Mouse (Mus musculus) liver, embryonic 13.5 days (tissue): ENCODE results near the gene Hes5. TPM values are rescaled to one million over a fixed set of nuclear protein-coding genes. Genes with fewer than 3 reads are reported as not detected.
A peak's percentile ranks its signal among the peaks of the same experiment; 100 is the strongest.

Experiments
- ATAC-seq: fragments of 200-750 bp; cut with Nextera tagmentation; 2 replicates; pipeline ENCODE4 v1.8.0; 2017; ENCODE audit warnings: low read depth, mild to moderate bottlenecking, moderate number of reproducible peaks, moderate library complexity
- DNase-seq: peaks from one replicate; pipeline ENCODE4 v3.0.0; 2022
- H3K27ac ChIP-seq: fragments of 300-500 bp; sonication (generic); 2 replicates; pipeline ENCODE4 v1.5.1; 2015; ENCODE audit warnings: moderate library complexity, mild to moderate bottlenecking, inconsistent platforms
- H3K27me3 ChIP-seq: fragments of 300-500 bp; sonication (generic); 2 replicates; pipeline ENCODE4 v1.6.1; 2015; ENCODE audit warnings: mild to moderate bottlenecking, inconsistent platforms
- H3K36me3 ChIP-seq: fragments of 300-500 bp; sonication (generic); 2 replicates; pipeline ENCODE4 v1.6.1; 2015; ENCODE audit warnings: mild to moderate bottlenecking, inconsistent platforms
- H3K4me1 ChIP-seq: fragments of 300-500 bp; sonication (generic); replicated peaks from 2 replicates; pipeline ENCODE4 v1.6.1; 2015; ENCODE audit warnings: inconsistent platforms
- H3K4me2 ChIP-seq: fragments of 300-500 bp; sonication (generic); 2 replicates; pipeline ENCODE4 v1.6.1; 2015; ENCODE audit warnings: inconsistent platforms, mild to moderate bottlenecking, moderate library complexity
- H3K4me3 ChIP-seq: fragments of 300-500 bp; sonication (generic); replicated peaks from 2 replicates; pipeline ENCODE4 v1.5.1; 2015; ENCODE audit warnings: mild to moderate bottlenecking, inconsistent platforms
- H3K9ac ChIP-seq: fragments of 300-500 bp; sonication (generic); 2 replicates; pipeline ENCODE4 v1.6.1; 2015; ENCODE audit warnings: mild to moderate bottlenecking, inconsistent platforms
- H3K9me3 ChIP-seq: fragments of 300-500 bp; sonication (generic); replicated peaks from 2 replicates; pipeline ENCODE4 v1.6.1; 2016; ENCODE audit warnings: inconsistent platforms
- WGBS: fragments of 180-500 bp; shearing (Covaris S2); methylation state at CpG from one replicate; pipeline ENCODE4 v1.1.7; 2015; ENCODE audit not compliant: insufficient replicate concordance; 5-methylcytosine and 5-hydroxymethylcytosine counted together
- polyA plus RNA-seq: library from polyadenylated mRNA; unstranded; fragments of >200 nt; fragmentation: Nextera tagmentation; extraction: Ambion mirVana; gene quantifications from 2 replicates; pipeline ENCODE4 v1.2.1, GENCODE M21; 2015

Hes5 gene
- polyA plus RNA-seq, 1 experiment from 2014 or later, result 0.23 TPM

GRCm38 (mm10) chr4:154958171-154958570 lies 2.6 kb upstream of the Hes5 start:
- DNase-seq, result no peak
- peak overlapping the region; percentile 24 for H3K4me2 ChIP-seq
- H3K9ac ChIP-seq, result no peak overlapping the region
- 4% methylated on average over 15 of the region's 15 CpGs for WGBS
- H3K27me3 ChIP-seq, result peaks cover 100% of the 10 kb centered on the region
- no peak for ATAC-seq
- H3K4me3 ChIP-seq, result no peak overlapping the region; the same call in 1 of the 2 replicates
- no peaks in the 10 kb centered on the region for H3K9me3 ChIP-seq
- no peaks in the 10 kb centered on the region for H3K36me3 ChIP-seq
- peaks cover 31% of the 10 kb centered on the region for H3K4me1 ChIP-seq
- no peak overlapping the region for H3K27ac ChIP-seq

DNA sequence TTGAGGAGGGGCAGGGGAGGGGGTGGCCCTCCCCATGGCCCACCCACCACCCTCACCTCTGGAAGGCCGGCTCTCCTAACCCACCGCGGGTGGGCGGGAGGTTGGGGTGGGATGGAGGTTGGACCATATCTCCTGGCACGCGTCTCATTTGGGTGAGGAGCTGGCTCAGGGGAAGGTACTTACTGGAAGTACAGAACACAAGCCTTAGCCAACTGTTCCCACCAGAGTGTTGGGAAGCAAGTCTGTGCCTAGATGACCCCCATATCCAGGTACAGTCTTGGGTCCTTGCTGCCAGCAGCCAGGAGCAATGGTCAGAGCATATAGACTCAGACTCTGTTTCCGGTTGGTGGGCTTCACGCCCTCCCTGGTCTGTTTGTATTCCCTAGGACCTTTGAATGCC lies 2.1 kb upstream of the Hes5 start:
- H3K4me3 ChIP-seq, result no peak overlapping the region

GRCm38 (mm10) chr4:154960021-154960689 lies 568 bp upstream of the Hes5 start:
- Histone ChIP-seq H3K9me3 (no peaks in the 10 kb centered on the region), H3K27ac (no peak overlapping the region), H3K27me3 (peaks cover 86% of the 10 kb centered on the region), H3K9ac (no peak overlapping the region), H3K36me3 (no peaks in the 10 kb centered on the region), H3K4me1 (peaks cover 42% of the 10 kb centered on the region), H3K4me2 (peak overlapping the region; percentile 61), H3K4me3 (peak overlapping the region; percentile 46)
- no peak for DNase-seq
- WGBS, result 23% methylated on average over 20 of the region's 20 CpGs
- no peak for ATAC-seq

More for the DNA sequence above, 2.1 kb upstream of the Hes5 start:
- Histone ChIP-seq H3K27ac (no peak overlapping the region), H3K4me2 (peak overlapping the region; percentile 24; the same call in 1 of the 2 replicates), H3K27me3 (peaks cover 100% of the 10 kb centered on the region), H3K36me3 (no peaks in the 10 kb centered on the region), H3K4me1 (peaks cover 35% of the 10 kb centered on the region), H3K9me3 (no peaks in the 10 kb centered on the region), H3K9ac (no peak overlapping the region)
- no peak for ATAC-seq
- no peak for DNase-seq
- WGBS, result 17% methylated on average over 8 of the region's 8 CpGs

DNA sequence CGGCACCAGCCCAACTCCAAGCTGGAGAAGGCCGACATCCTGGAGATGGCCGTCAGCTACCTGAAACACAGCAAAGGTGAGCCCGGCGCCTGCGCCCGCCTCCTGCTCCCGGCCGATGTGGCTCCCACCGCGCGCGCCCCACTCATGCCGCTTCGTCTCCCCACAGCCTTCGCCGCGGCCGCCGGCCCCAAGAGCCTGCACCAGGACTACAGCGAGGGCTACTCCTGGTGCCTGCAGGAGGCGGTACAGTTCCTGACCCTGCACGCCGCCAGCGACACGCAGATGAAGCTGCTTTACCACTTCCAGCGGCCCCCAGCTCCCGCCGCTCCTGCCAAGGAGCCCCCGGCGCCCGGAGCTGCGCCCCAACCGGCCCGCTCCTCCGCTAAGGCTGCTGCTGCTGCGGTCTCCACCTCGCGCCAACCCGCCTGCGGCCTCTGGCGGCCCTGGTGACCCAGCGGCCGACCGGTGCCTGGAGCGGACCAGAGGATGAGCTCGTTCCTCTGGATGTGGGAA lies 559 bp downstream of the Hes5 start:
- H3K4me1 ChIP-seq, result peaks cover 53% of the 10 kb centered on the region
- H3K27me3 ChIP-seq, result peaks cover 75% of the 10 kb centered on the region
- ATAC-seq (no peak), DNase-seq (no peak)
- no peaks in the 10 kb centered on the region for H3K9me3 ChIP-seq
- H3K27ac ChIP-seq, result no peak overlapping the region
- peak overlapping the region; percentile 46 for H3K4me3 ChIP-seq
- H3K9ac ChIP-seq, result no peak overlapping the region
- H3K4me2 ChIP-seq, result peak overlapping the region; percentile 61
- peaks cover 7% of the 10 kb centered on the region for H3K36me3 ChIP-seq
- WGBS, result under 1% methylated on average over 47 of the region's 47 CpGs

GRCm38 (mm10) chr4:154961911-154962310 lies 1.2 kb downstream of the Hes5 start:
- Histone ChIP-seq H3K4me2 (peak overlapping the region; percentile 61; the same call in 1 of the 2 replicates), H3K9me3 (no peaks in the 10 kb centered on the region), H3K4me3 (peak overlapping the region; percentile 46), H3K27ac (no peak overlapping the region), H3K27me3 (peaks cover 68% of the 10 kb centered on the region), H3K36me3 (peaks cover 14% of the 10 kb centered on the region), H3K4me1 (peaks cover 59% of the 10 kb centered on the region), H3K9ac (no peak overlapping the region)
- WGBS, result 24% methylated on average over 13 of the region's 13 CpGs
- DNase-seq (no peak), ATAC-seq (no peak)

DNA sequence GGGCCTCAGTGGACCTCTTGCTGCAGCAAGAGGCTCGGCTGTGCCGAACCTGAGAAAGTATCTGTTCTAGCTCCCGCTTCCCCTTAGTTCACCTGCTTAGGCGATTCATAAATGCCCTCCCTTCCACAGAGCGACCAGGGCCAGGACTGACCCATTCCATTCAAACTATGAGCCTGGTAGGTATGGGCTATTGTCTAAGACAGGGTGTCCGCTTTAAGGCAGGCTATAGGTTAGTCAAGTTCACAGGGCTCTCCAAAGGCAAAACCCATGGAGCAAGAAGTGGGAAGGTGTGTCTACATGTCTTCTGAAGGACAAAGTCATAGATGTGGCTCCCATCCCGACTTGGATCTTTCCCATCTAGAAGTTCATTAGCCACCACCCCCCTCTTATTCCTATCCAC lies 2.0 kb downstream of the Hes5 start:
- Histone ChIP-seq H3K4me2 (no peak overlapping the region), H3K36me3 (peaks cover 20% of the 10 kb centered on the region), H3K4me3 (no peak overlapping the region), H3K9me3 (no peaks in the 10 kb centered on the region), H3K27ac (no peak overlapping the region), H3K4me1 (peaks cover 66% of the 10 kb centered on the region), H3K9ac (no peak overlapping the region), H3K27me3 (peaks cover 61% of the 10 kb centered on the region)
- ATAC-seq (no peak), DNase-seq (no peak)
- 72% methylated on average over 7 of the region's 7 CpGs for WGBS

GRCm38 (mm10) chr4:154963190-154963836 lies 2.6 kb downstream of the Hes5 start:
- ATAC-seq (no peak), DNase-seq (no peak)
- H3K4me3 ChIP-seq, result peak overlapping the region; percentile 96
- H3K27ac ChIP-seq, result no peak overlapping the region
- peak overlapping the region; percentile 99 for H3K9ac ChIP-seq
- H3K27me3 ChIP-seq, result peaks cover 54% of the 10 kb centered on the region
- no peaks in the 10 kb centered on the region for H3K9me3 ChIP-seq
- peak overlapping the region; percentile 81 for H3K4me2 ChIP-seq
- H3K4me1 ChIP-seq, result peaks cover 68% of the 10 kb centered on the region
- WGBS, result 52% methylated on average over 11 of the region's 11 CpGs
- H3K36me3 ChIP-seq, result peaks cover 27% of the 10 kb centered on the region

DNA sequence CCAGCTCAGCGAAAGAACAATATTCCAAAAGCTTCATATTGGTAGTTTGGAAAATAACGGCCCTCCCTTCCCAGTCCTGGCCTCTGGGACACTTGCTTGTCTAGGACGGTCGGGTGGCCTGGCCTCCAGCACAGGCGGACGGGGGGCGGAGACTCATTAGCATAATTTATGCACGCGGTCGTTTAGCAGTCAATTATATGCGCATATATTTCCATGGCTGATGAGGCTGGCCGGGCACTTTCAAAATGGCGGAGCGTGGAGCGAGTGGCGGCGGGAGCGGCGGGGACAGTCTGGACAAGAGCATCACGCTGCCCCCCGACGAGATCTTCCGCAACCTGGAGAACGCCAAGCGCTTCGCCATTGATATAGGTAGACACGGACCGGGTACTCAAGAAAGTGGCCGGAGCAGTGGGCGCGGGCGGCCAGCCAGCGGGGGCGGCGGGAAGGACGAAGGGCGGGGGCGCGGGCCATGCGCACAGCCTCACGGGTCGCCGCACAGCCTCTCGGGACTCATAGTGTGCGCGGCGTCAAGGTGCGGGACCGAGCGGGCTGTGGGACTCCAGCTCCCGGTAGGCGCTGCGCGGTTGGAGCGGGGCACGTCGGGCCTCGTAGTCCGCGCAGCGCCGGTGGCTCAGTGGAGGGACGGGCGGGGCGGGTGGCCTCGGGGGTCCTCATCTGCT lies 3.3 kb downstream of the Hes5 start, which contains the start of gene Pank4:
TSS of gene Pank4 (plus strand) at position 223 of the 680 bp plus-strand sequence.
- Histone ChIP-seq H3K27ac (peak within 1 kb of the TSS; percentile 97), H3K27me3 (peaks cover 47% of the 10 kb centered on the region), H3K4me3 (peak within 1 kb of the TSS; percentile 96), H3K9ac (peak within 1 kb of the TSS; percentile 99), H3K4me2 (peak within 1 kb of the TSS; percentile 81), H3K4me1 (peaks cover 67% of the 10 kb centered on the region), H3K36me3 (peaks cover 33% of the 10 kb centered on the region), H3K9me3 (no peaks in the 10 kb centered on the region)
- under 1% methylated on average over 59 of the region's 66 CpGs for WGBS
- ATAC-seq (peak; percentile 86), DNase-seq (peak; percentile 82)

DNA sequence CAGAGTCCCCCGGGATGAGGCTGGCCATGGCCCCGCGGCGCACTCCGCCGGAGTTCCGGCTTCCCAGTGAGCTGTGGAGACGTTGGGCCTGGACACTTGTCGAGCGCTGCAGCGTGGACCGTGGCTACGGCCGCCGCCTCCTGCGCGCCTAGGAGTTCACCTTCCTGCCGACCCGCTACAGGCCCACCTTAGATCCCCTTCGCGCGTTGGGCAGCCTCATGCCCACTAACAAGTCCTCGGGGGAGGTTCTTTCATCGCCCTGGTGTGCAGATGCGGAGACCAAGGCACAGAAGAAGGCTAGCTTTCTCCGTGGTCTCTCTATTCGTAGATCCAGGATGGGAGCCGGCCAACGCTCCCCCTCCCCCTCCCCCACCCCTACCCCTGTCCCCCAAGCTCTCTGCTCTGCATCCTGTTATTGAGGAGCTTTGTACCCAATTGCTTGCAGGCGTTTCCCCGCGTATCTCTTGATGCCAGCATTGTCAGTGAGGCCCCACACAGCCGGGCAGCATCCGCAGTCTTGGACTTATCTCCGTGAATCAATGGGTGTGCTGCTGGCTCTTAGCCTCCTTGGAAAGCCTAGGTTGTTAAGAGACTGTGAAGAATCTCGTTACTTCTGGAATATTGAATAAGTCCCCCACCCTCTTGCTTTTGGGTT lies 4.0 kb downstream of the Hes5 start:
- H3K4me1 ChIP-seq, result peaks cover 67% of the 10 kb centered on the region
- peak overlapping the region; percentile 97 for H3K27ac ChIP-seq
- under 1% methylated on average over 36 of the region's 36 CpGs for WGBS
- H3K9me3 ChIP-seq, result no peaks in the 10 kb centered on the region
- peak overlapping the region; percentile 96 for H3K4me3 ChIP-seq
- H3K27me3 ChIP-seq, result peaks cover 40% of the 10 kb centered on the region
- DNase-seq (peak; percentile 77), ATAC-seq (peak; percentile 78)
- H3K9ac ChIP-seq, result peak overlapping the region; percentile 99
- peak overlapping the region; percentile 81 for H3K4me2 ChIP-seq
- peaks cover 39% of the 10 kb centered on the region for H3K36me3 ChIP-seq

- DNase-seq (no peak), ATAC-seq (no peak)
- peak overlapping the region; percentile 81 for H3K4me2 ChIP-seq
- H3K27me3 ChIP-seq, result peaks cover 29% of the 10 kb centered on the region
- peaks cover 60% of the 10 kb centered on the region for H3K4me1 ChIP-seq
- H3K36me3 ChIP-seq, result peaks cover 51% of the 10 kb centered on the region
- WGBS, result 81% methylated on average over 3 of the region's 3 CpGs
- no peaks in the 10 kb centered on the region for H3K9me3 ChIP-seq
- H3K27ac ChIP-seq, result peak overlapping the region; percentile 97
- peak overlapping the region; percentile 96 for H3K4me3 ChIP-seq
- peak overlapping the region; percentile 99 for H3K9ac ChIP-seq
Measured at GRCm38 (mm10) chr4:154965856-154966255, 5.1 kb downstream of the Hes5 start.
